Mouse (Mus musculus): ENCODE measurements around the gene Klhdc4. TPM values are rescaled to one million over a fixed set of nuclear protein-coding genes. Genes with fewer than 3 reads are reported as not detected.
A peak's percentile ranks its signal among the peaks of the same experiment; 100 is the strongest.

Klhdc4 gene
- total and polyA plus RNA-seq, 2 experiments from 2014 or later, result 25.2 to 34.5 TPM

DNA sequence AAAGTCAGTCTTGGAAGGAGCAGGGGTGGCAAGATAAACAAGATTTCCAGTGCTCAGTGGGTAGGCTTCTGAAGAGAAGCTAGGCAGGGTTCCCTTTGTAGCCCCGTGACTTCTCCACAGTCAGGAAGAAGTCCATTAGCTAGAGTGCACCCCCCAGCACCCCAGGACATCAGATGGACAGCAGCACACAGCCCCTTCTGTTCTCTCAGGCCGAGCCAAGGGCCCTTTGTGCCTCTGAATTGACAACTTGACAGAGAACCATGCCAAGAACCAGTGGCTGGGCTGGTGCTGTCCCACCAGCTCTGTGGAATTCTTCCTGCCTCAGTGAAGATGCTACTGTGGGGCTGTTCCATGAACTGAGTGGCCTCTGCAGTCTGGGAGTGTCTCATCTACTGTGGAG lies 28.4 kb upstream of the Klhdc4 start:
- Histone ChIP-seq H3K27ac (peak overlapping the region; percentile 46; the same call in 1 of the 2 replicates), H3K36me3 (ENCODE audit: insufficient read depth, low read length) (no peaks in the 10 kb centered on the region), H3K27me3 (ENCODE audit: insufficient read depth, low read length) (no peaks in the 10 kb centered on the region), H3K4me3 (ENCODE audit: low read length) (no peak overlapping the region), H3K9me3 (ENCODE audit: low read length) (no peaks in the 10 kb centered on the region), H3K9ac (replicated peaks; ENCODE audit: low read length) (no peak overlapping the region), H3K4me1 (ENCODE audit: insufficient read depth, low read length) (peaks cover 8% of the 10 kb centered on the region; the same call in 1 of the 2 replicates), H3K4me2 (ENCODE audit: low read depth, low read length) (no peak overlapping the region)
- WGBS, result 19% methylated on average over 2 of the region's 2 CpGs
- peak; percentile 47 for DNase-seq (ENCODE audit: low spot score)
- TF ChIP-seq CTCF (IDR thresholded peaks at IDR 0.05; ENCODE audit: low read depth), result no peak
- peak; percentile 83 for ATAC-seq

GRCm38 (mm10) chr8:121857331-121857730 lies 28.0 kb upstream of the Klhdc4 start:
- H3K27me3 ChIP-seq (ENCODE audit: insufficient read depth, low read length), result no peaks in the 10 kb centered on the region
- H3K9ac ChIP-seq (replicated peaks; ENCODE audit: low read length), result no peak overlapping the region
- no peaks in the 10 kb centered on the region for H3K9me3 ChIP-seq (ENCODE audit: low read length)
- H3K4me2 ChIP-seq (ENCODE audit: low read depth, low read length), result no peak overlapping the region
- H3K4me1 ChIP-seq (ENCODE audit: insufficient read depth, low read length), result peaks cover 8% of the 10 kb centered on the region; the same call in 1 of the 2 replicates
- no peaks in the 10 kb centered on the region for H3K36me3 ChIP-seq (ENCODE audit: insufficient read depth, low read length)
- ATAC-seq (peak; percentile 7; the same call in 1 of the 2 replicates), DNase-seq (ENCODE audit: low spot score) (no peak)
- no peak for TF ChIP-seq CTCF (IDR thresholded peaks at IDR 0.05; ENCODE audit: low read depth)
- no peak overlapping the region for H3K4me3 ChIP-seq (ENCODE audit: low read length)
- H3K27ac ChIP-seq, result peak overlapping the region; percentile 46; the same call in 1 of the 2 replicates
- 28% methylated on average over 9 of the region's 9 CpGs for WGBS

- 63% methylated on average over 14 of the region's 14 CpGs for WGBS
These were observed 26.8 kb upstream of the Klhdc4 start for GRCm38 (mm10) chr8:121856071-121856746.

GRCm38 (mm10) chr8:121853586-121853985 lies 24.2 kb upstream of the Klhdc4 start:
- Histone ChIP-seq H3K4me1 (ENCODE audit: insufficient read depth, low read length) (peaks cover 8% of the 10 kb centered on the region; the same call in 1 of the 2 replicates), H3K4me3 (ENCODE audit: low read length) (no peak overlapping the region), H3K4me2 (ENCODE audit: low read depth, low read length) (no peak overlapping the region), H3K9ac (replicated peaks; ENCODE audit: low read length) (no peak overlapping the region), H3K27ac (no peak overlapping the region), H3K36me3 (ENCODE audit: insufficient read depth, low read length) (no peaks in the 10 kb centered on the region), H3K9me3 (ENCODE audit: low read length) (no peaks in the 10 kb centered on the region), H3K27me3 (ENCODE audit: insufficient read depth, low read length) (no peaks in the 10 kb centered on the region)
- no peak for TF ChIP-seq CTCF (IDR thresholded peaks at IDR 0.05; ENCODE audit: low read depth)
- DNase-seq (ENCODE audit: low spot score) (no peak), ATAC-seq (no peak)
- 72% methylated on average over 2 of the region's 2 CpGs for WGBS

More at GRCm38 (mm10) chr8:121856071-121856746, 26.8 kb upstream of the Klhdc4 start:
- H3K4me1 ChIP-seq (ENCODE audit: insufficient read depth, low read length), result peaks cover 8% of the 10 kb centered on the region; the same call in 1 of the 2 replicates
- H3K27ac ChIP-seq, result peak overlapping the region; percentile 32; the same call in 1 of the 2 replicates
- no peak for DNase-seq (ENCODE audit: low spot score)
- ATAC-seq, result peak; percentile 41; the same call in 1 of the 2 replicates
- no peaks in the 10 kb centered on the region for H3K27me3 ChIP-seq (ENCODE audit: insufficient read depth, low read length)
- no peak overlapping the region for H3K9ac ChIP-seq (replicated peaks; ENCODE audit: low read length)
- H3K9me3 ChIP-seq (ENCODE audit: low read length), result no peaks in the 10 kb centered on the region
- no peak overlapping the region for H3K4me2 ChIP-seq (ENCODE audit: low read depth, low read length)
- no peaks in the 10 kb centered on the region for H3K36me3 ChIP-seq (ENCODE audit: insufficient read depth, low read length)
- no peak overlapping the region for H3K4me3 ChIP-seq (ENCODE audit: low read length)
- TF ChIP-seq CTCF (IDR thresholded peaks at IDR 0.05; ENCODE audit: low read depth), result no peak

- TF ChIP-seq CTCF (IDR thresholded peaks at IDR 0.05; ENCODE audit: low read depth), result no peak
- H3K4me2 ChIP-seq (ENCODE audit: low read depth, low read length), result no peak overlapping the region
- H3K4me1 ChIP-seq (ENCODE audit: insufficient read depth, low read length), result peaks cover under 1% of the 10 kb centered on the region; the same call in 1 of the 2 replicates
- no peak overlapping the region for H3K4me3 ChIP-seq (ENCODE audit: low read length)
- H3K27me3 ChIP-seq (ENCODE audit: insufficient read depth, low read length), result no peaks in the 10 kb centered on the region
- no peak for DNase-seq (ENCODE audit: low spot score)
- WGBS, result 66% methylated on average over 7 of the region's 7 CpGs
- H3K9ac ChIP-seq (replicated peaks; ENCODE audit: low read length), result no peak overlapping the region
- H3K9me3 ChIP-seq (ENCODE audit: low read length), result no peaks in the 10 kb centered on the region
- H3K27ac ChIP-seq, result no peak overlapping the region
- no peak for ATAC-seq
- no peaks in the 10 kb centered on the region for H3K36me3 ChIP-seq (ENCODE audit: insufficient read depth, low read length)
These were observed 23.1 kb upstream of the Klhdc4 start for GRCm38 (mm10) chr8:121852464-121852863.

- Histone ChIP-seq H3K4me2 (ENCODE audit: low read depth, low read length) (0 out of 2 replicates have a peak overlapping the region, but pooled peaks have one; percentile 40), H3K4me1 (ENCODE audit: insufficient read depth, low read length) (no peaks in the 10 kb centered on the region), H3K27me3 (ENCODE audit: insufficient read depth, low read length) (no peaks in the 10 kb centered on the region), H3K36me3 (ENCODE audit: insufficient read depth, low read length) (no peaks in the 10 kb centered on the region), H3K4me3 (ENCODE audit: low read length) (no peak overlapping the region), H3K9me3 (ENCODE audit: low read length) (no peaks in the 10 kb centered on the region), H3K9ac (replicated peaks; ENCODE audit: low read length) (peak overlapping the region; percentile 28; the same call in 1 of the 2 replicates), H3K27ac (peak overlapping the region; percentile 59; the same call in 1 of the 2 replicates)
- DNase-seq (ENCODE audit: low spot score) (no peak), ATAC-seq (no peak)
- no peak for TF ChIP-seq CTCF (IDR thresholded peaks at IDR 0.05; ENCODE audit: low read depth)
- WGBS, result 41% methylated on average over 7 of the region's 7 CpGs
These were observed 22.3 kb upstream of the Klhdc4 start for GRCm38 (mm10) chr8:121851716-121852115.

Measured in hindbrain, postnatal 0 days (tissue).